Mouse (Mus musculus) brain, embryonic 14.5 days (tissue): ENCODE measurements around the gene Spata2l.

Source experiments
- CTCF ChIP-seq: fragments of 200-500 bp; IDR thresholded peaks from 2 replicates; pipeline ENCODE4 v1.5.1; 2012; ENCODE audit warnings: inconsistent platforms, mild to moderate bottlenecking, moderate library complexity, borderline replicate concordance; ENCODE audit not compliant: insufficient read depth, insufficient read length; ENCODE audit errors: extremely low read depth
- POLR2A ChIP-seq: fragments of 200-500 bp; IDR thresholded peaks from 2 replicates; pipeline ENCODE4 v1.6.1; 2012; ENCODE audit warnings: mild to moderate bottlenecking, inconsistent platforms, borderline replicate concordance; ENCODE audit not compliant: poor library complexity, insufficient read depth, insufficient read length, severe bottlenecking; ENCODE audit errors: extremely low read depth

GRCm38 (mm10) chr8:123242107-123242923 is 6.3 kb upstream of the Spata2l start:
- no peak for TF ChIP-seq CTCF
- no peak for TF ChIP-seq POLR2A
